Mouse (Mus musculus): ENCODE measurements around the gene Ptp4a2. TPM values are rescaled to one million over a fixed set of nuclear protein-coding genes. Genes with fewer than 3 reads are reported as not detected.

The Ptp4a2 gene
- polyA plus RNA-seq, 1 experiment from 2014 or later: 332 TPM

DNA sequence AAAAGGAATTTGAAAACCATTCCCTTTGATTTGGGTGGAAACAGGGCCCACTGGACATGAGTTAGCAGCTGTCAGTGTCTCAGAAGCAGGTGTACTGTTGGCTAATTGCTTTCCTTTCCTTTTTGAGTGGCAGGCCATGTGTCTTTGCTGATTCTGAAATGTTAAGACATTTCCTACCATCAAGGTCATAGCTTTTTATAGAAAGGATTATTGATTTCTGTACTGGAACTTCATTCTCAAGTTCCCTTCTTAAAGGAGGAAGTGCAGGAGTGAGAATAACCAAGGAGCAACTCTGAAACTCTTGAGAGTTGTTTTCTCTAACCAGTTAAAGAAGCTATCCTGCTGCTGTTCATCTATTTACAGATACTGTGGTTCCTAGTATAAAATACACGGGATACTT is 18.8 kb downstream of the Ptp4a2 start:
- 89% methylated on average over 1 of the region's 1 CpGs for WGBS

DNA sequence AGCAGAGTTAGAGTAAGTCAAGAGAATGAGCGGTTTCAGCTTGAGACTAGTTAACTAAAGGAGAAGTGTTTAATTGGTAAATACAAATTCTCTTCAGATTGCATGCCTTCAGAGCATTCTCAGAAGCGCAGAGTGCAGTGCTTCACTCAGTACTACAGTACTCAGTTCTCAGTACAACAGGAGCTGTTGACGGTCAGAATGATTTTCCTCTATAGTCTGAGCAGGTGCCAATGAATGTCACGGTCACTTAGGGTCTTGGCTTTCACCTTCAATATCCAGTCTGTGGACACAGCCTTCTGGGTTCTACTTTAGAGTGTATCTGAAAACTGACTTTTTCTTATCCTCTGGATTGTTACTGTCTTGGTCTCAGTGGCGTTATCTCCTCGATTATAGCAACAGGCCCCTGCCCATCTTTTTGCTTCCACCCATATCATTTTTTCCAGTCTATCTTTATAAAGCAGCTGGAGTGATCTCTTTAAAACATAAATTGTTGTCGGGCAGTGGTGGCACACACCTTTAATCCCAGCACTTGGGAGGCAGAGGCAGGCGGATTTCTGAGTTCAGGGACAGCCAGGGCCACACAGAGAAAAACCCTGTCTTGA is 19.4 kb downstream of the Ptp4a2 start:
- WGBS: 92% methylated on average over 8 of the region's 8 CpGs
- no peak for ATAC-seq (ENCODE audit: insufficient number of reproducible peaks, insufficient read depth, low FRiP score, low TSS enrichment)
- no peaks in the 10 kb centered on the region for H3K36me3 ChIP-seq
- 0 out of 2 replicates have a peak, but pooled peaks cover 4% of the 10 kb centered on the region for H3K4me1 ChIP-seq
- no peak overlapping the region for H3K4me2 ChIP-seq (replicated peaks)
- no peaks in the 10 kb centered on the region for H3K9me3 ChIP-seq
- H3K27me3 ChIP-seq: no peaks in the 10 kb centered on the region
- no peak overlapping the region for H3K27ac ChIP-seq
- H3K9ac ChIP-seq: no peak overlapping the region
- H3K4me3 ChIP-seq: no peak overlapping the region

More for the DNA sequence above, 18.8 kb downstream of the Ptp4a2 start:
- Histone ChIP-seq H3K36me3 (no peaks in the 10 kb centered on the region), H3K9ac (no peak overlapping the region), H3K27me3 (no peaks in the 10 kb centered on the region), H3K9me3 (no peaks in the 10 kb centered on the region), H3K4me3 (no peak overlapping the region), H3K4me2 (replicated peaks) (no peak overlapping the region), H3K27ac (no peak overlapping the region), H3K4me1 (0 out of 2 replicates have a peak, but pooled peaks cover 4% of the 10 kb centered on the region)
- ATAC-seq (ENCODE audit: insufficient number of reproducible peaks, insufficient read depth, low FRiP score, low TSS enrichment): no peak

- Histone ChIP-seq H3K9me3 (no peaks in the 10 kb centered on the region), H3K27me3 (no peaks in the 10 kb centered on the region), H3K4me2 (replicated peaks) (no peak overlapping the region), H3K9ac (no peak overlapping the region), H3K4me3 (no peak overlapping the region), H3K36me3 (no peaks in the 10 kb centered on the region), H3K4me1 (0 out of 2 replicates have a peak, but pooled peaks cover 4% of the 10 kb centered on the region), H3K27ac (no peak overlapping the region)
- 80% methylated on average over 6 of the region's 6 CpGs for WGBS
- ATAC-seq (ENCODE audit: insufficient number of reproducible peaks, insufficient read depth, low FRiP score, low TSS enrichment): no peak
Measured at GRCm38 (mm10) chr4:129834581-129834980, 23.6 kb downstream of the Ptp4a2 start.

- 0 out of 2 replicates have a peak, but pooled peaks cover 6% of the 10 kb centered on the region for H3K36me3 ChIP-seq
- H3K27me3 ChIP-seq: no peaks in the 10 kb centered on the region
- WGBS: 90% methylated on average over 7 of the region's 7 CpGs
- no peak overlapping the region for H3K27ac ChIP-seq
- no peak overlapping the region for H3K9ac ChIP-seq
- no peak overlapping the region for H3K4me2 ChIP-seq (replicated peaks)
- H3K4me3 ChIP-seq: no peak overlapping the region
- no peak for ATAC-seq (ENCODE audit: insufficient number of reproducible peaks, insufficient read depth, low FRiP score, low TSS enrichment)
- H3K9me3 ChIP-seq: no peaks in the 10 kb centered on the region
- H3K4me1 ChIP-seq: 0 out of 2 replicates have a peak, but pooled peaks cover 4% of the 10 kb centered on the region
Measured at GRCm38 (mm10) chr4:129835296-129835695, 24.3 kb downstream of the Ptp4a2 start.

DNA sequence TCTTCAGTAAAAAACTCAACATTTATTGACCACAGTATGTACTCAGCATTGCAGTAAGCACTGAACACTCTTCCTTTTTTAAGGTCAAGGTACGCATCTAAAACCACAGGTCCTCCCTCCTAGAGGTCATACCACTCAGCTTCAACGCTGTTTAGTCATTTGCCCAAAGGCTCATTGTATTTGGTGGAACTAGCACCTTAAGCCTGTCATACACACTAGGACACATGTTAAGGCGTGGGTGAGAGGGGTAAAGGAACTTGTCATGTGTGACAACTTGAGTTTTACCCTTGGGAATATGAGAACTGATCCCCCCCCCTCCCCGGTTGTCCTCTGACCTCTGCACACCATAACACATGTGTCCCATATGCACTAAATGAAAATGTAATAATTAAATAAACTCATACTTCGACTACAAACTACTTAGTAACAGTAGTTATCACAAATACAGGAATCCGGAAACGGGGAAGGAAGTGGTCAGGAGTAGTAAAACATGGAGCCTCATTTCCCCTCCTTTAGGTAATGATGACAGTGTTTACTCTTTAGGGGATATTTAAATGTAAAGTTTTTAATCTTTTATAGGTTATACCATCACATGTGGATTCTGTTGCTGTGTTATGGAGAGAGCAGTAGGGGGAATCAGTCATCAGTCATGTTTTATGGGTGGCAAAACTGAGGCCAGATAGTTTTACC is 29.0 kb downstream of the Ptp4a2 start:
- Histone ChIP-seq H3K4me1 (no peaks in the 10 kb centered on the region), H3K27me3 (no peaks in the 10 kb centered on the region), H3K4me2 (replicated peaks) (no peak overlapping the region), H3K27ac (no peak overlapping the region), H3K4me3 (no peak overlapping the region), H3K9me3 (no peaks in the 10 kb centered on the region), H3K36me3 (peaks cover 38% of the 10 kb centered on the region), H3K9ac (no peak overlapping the region)
- no peak for ATAC-seq (ENCODE audit: insufficient number of reproducible peaks, insufficient read depth, low FRiP score, low TSS enrichment)
- WGBS: 90% methylated on average over 7 of the region's 7 CpGs

DNA sequence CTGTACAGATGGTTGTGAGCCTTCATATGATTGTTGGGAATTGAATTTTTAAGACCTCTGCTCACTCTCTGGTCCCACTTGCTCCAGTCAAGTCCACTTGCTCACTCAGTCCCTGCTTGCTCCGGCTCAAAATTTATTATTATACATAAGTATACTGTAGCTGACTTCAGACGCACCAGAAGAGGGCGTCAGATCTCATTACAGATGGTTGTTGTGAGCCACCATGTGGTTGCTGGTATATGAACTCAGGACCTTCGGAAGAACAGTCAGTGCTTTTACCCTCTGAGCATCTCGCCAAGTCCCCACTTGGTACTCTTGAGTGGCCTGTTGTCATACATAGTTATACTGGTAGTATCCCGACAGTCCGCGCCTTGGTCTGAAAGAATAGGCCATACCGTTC is 35.8 kb downstream of the Ptp4a2 start:
- Histone ChIP-seq H3K9me3 (no peaks in the 10 kb centered on the region), H3K9ac (no peak overlapping the region), H3K4me1 (no peaks in the 10 kb centered on the region; the same call in 1 of the 2 replicates), H3K27me3 (no peaks in the 10 kb centered on the region), H3K27ac (no peak overlapping the region), H3K4me2 (replicated peaks) (no peak overlapping the region), H3K4me3 (no peak overlapping the region), H3K36me3 (peaks cover 53% of the 10 kb centered on the region)
- ATAC-seq (ENCODE audit: insufficient number of reproducible peaks, insufficient read depth, low FRiP score, low TSS enrichment): no peak
- WGBS: 85% methylated on average over 9 of the region's 9 CpGs

DNA sequence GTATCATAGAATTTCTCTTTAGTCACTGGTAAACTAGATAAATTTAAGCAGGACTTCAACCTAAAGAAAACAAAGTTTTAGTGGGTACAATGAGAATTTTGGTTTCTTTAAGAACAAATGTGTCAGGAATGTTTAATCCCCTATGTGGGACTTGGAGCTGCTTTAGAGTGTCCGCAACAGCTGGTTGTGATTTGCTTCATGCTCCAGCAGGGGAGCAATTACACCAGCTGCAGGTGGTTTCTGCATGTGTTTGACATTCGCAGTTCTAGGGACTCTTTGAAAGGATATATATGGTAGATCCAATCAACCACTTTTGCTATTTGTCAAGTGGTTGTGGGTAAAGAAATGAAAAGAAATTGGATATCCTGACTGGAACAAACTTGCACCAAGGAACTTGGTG is 39.5 kb downstream of the Ptp4a2 start:
- Histone ChIP-seq H3K4me2 (replicated peaks) (no peak overlapping the region), H3K27me3 (no peaks in the 10 kb centered on the region), H3K4me3 (no peak overlapping the region), H3K4me1 (peaks cover 6% of the 10 kb centered on the region; the same call in 1 of the 2 replicates), H3K27ac (no peak overlapping the region), H3K36me3 (peaks cover 36% of the 10 kb centered on the region), H3K9me3 (no peaks in the 10 kb centered on the region), H3K9ac (no peak overlapping the region)
- ATAC-seq (ENCODE audit: insufficient number of reproducible peaks, insufficient read depth, low FRiP score, low TSS enrichment): no peak
- WGBS: 34% methylated on average over 2 of the region's 2 CpGs

GRCm38 (mm10) chr4:129851861-129852260 is 40.8 kb downstream of the Ptp4a2 start:
- Histone ChIP-seq H3K4me3 (no peak overlapping the region), H3K4me1 (peaks cover 10% of the 10 kb centered on the region; the same call in 1 of the 2 replicates), H3K36me3 (peaks cover 23% of the 10 kb centered on the region), H3K27me3 (no peaks in the 10 kb centered on the region), H3K9me3 (no peaks in the 10 kb centered on the region), H3K4me2 (replicated peaks) (no peak overlapping the region), H3K27ac (no peak overlapping the region), H3K9ac (no peak overlapping the region)
- ATAC-seq (ENCODE audit: insufficient number of reproducible peaks, insufficient read depth, low FRiP score, low TSS enrichment): no peak
- WGBS: 81% methylated on average over 3 of the region's 3 CpGs

GRCm38 (mm10) chr4:129853053-129853452 is 42.0 kb downstream of the Ptp4a2 start:
- H3K27ac ChIP-seq: no peak overlapping the region
- 69% methylated on average over 2 of the region's 2 CpGs for WGBS

GRCm38 (mm10) chr4:129853996-129854395 is 43.0 kb downstream of the Ptp4a2 start:
- ATAC-seq (ENCODE audit: insufficient number of reproducible peaks, insufficient read depth, low FRiP score, low TSS enrichment): no peak
- Histone ChIP-seq H3K36me3 (peaks cover 18% of the 10 kb centered on the region), H3K4me3 (no peak overlapping the region), H3K4me2 (replicated peaks) (no peak overlapping the region), H3K27ac (no peak overlapping the region), H3K9me3 (no peaks in the 10 kb centered on the region), H3K4me1 (peaks cover 10% of the 10 kb centered on the region; the same call in 1 of the 2 replicates), H3K27me3 (no peaks in the 10 kb centered on the region), H3K9ac (no peak overlapping the region)
- whole genome bisulfite sequencing: 95% methylated on average over 3 of the region's 3 CpGs

More at GRCm38 (mm10) chr4:129853053-129853452, 42.0 kb downstream of the Ptp4a2 start:
- no peaks in the 10 kb centered on the region for H3K9me3 ChIP-seq
- no peak overlapping the region for H3K9ac ChIP-seq
- no peak overlapping the region for H3K4me3 ChIP-seq
- peaks cover 10% of the 10 kb centered on the region; the same call in 1 of the 2 replicates for H3K4me1 ChIP-seq
- H3K27me3 ChIP-seq: no peaks in the 10 kb centered on the region
- H3K4me2 ChIP-seq (replicated peaks): no peak overlapping the region
- no peak for ATAC-seq (ENCODE audit: insufficient number of reproducible peaks, insufficient read depth, low FRiP score, low TSS enrichment)
- peaks cover 17% of the 10 kb centered on the region for H3K36me3 ChIP-seq

DNA sequence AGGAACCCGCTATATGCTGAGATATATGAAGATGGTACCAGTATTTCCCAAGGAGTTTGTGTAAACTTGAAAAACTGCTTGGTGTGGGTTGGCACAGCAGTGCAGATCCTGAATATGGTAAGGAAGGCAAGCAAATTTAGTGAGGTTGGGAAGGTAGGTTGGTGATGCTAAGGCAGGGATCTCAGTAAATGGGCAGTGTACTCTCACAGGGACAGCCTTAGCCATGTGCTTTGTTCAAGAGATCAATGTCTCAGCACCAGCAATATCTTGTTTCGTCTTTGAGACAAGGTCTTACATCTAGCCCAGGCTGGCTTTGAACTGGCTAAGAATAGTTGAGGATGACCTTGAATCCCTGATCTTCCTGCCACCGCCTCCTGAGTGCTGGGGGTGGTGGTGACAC is 43.6 kb downstream of the Ptp4a2 start:
- 81% methylated on average over 3 of the region's 3 CpGs for WGBS
- H3K4me2 ChIP-seq (replicated peaks): no peak overlapping the region
- H3K4me1 ChIP-seq: peaks cover 10% of the 10 kb centered on the region; the same call in 1 of the 2 replicates
- no peak overlapping the region for H3K9ac ChIP-seq
- no peaks in the 10 kb centered on the region for H3K9me3 ChIP-seq
- peaks cover 16% of the 10 kb centered on the region for H3K36me3 ChIP-seq
- ATAC-seq (ENCODE audit: insufficient number of reproducible peaks, insufficient read depth, low FRiP score, low TSS enrichment): no peak
- no peak overlapping the region for H3K27ac ChIP-seq
- no peaks in the 10 kb centered on the region for H3K27me3 ChIP-seq
- no peak overlapping the region for H3K4me3 ChIP-seq
